Mouse (Mus musculus) intestine, embryonic 16.5 days (tissue): ENCODE data around the gene Rorb. TPM values are rescaled to one million over a fixed set of nuclear protein-coding genes. Genes with fewer than 3 reads are reported as not detected.
A peak's percentile ranks its signal among the peaks of the same experiment; 100 is the strongest.

Experiments
- ATAC-seq: fragments of 200-750 bp; cut with Nextera tagmentation; 2 replicates; pipeline ENCODE4 v1.8.0; 2017; ENCODE audit warnings: moderate TSS enrichment, moderate library complexity
- H3K27ac ChIP-seq: fragments of 300-500 bp; sonication (generic); 2 replicates; pipeline ENCODE4 v1.5.1; 2014; ENCODE audit warnings: mild to moderate bottlenecking, low read length
- H3K27me3 ChIP-seq: fragments of 300-500 bp; sonication (generic); replicated peaks from 2 replicates; pipeline ENCODE4 v1.6.1; 2014; ENCODE audit warnings: low read length, control low read depth, mixed read lengths; ENCODE audit not compliant: control insufficient read depth, insufficient read depth
- H3K36me3 ChIP-seq: fragments of 300-500 bp; sonication (generic); 2 replicates; pipeline ENCODE4 v1.6.1; 2014; ENCODE audit warnings: low read length, control low read depth; ENCODE audit not compliant: control insufficient read depth, insufficient read depth
- H3K4me1 ChIP-seq: fragments of 300-500 bp; sonication (generic); 2 replicates; pipeline ENCODE4 v1.6.1; 2014; ENCODE audit warnings: low read length, control low read depth, mixed read lengths; ENCODE audit not compliant: control insufficient read depth, insufficient read depth
- H3K4me2 ChIP-seq: fragments of 300-500 bp; sonication (generic); 2 replicates; pipeline ENCODE4 v1.6.1; 2014; ENCODE audit warnings: low read depth, low read length, control low read depth
- H3K4me3 ChIP-seq: fragments of 300-500 bp; sonication (generic); 2 replicates; pipeline ENCODE4 v1.5.1; 2014; ENCODE audit warnings: mild to moderate bottlenecking, low read length
- H3K9ac ChIP-seq: fragments of 300-500 bp; sonication (generic); 2 replicates; pipeline ENCODE4 v1.6.1; 2014; ENCODE audit warnings: low read depth, low read length
- H3K9me3 ChIP-seq: fragments of 300-500 bp; sonication (generic); 2 replicates; pipeline ENCODE4 v1.6.1; 2016; ENCODE audit warnings: low read length, control low read depth; ENCODE audit not compliant: control insufficient read depth
- WGBS: fragments of 180-500 bp; shearing (Covaris S2); extraction: QIAGEN DNeasy Blood & Tissue Kit; methylation state at CpG from one replicate; pipeline ENCODE4 v1.1.7; 2014; 5-methylcytosine and 5-hydroxymethylcytosine counted together
- polyA plus RNA-seq: library from polyadenylated mRNA; unstranded; fragments of >200 nt; fragmentation: Nextera tagmentation; extraction: Ambion mirVana; gene quantifications from 2 replicates; pipeline ENCODE4 v1.2.1, GENCODE M21; 2015

Rorb gene
- 0.42 and 0.43 TPM in 2 replicates for polyA plus RNA-seq

DNA sequence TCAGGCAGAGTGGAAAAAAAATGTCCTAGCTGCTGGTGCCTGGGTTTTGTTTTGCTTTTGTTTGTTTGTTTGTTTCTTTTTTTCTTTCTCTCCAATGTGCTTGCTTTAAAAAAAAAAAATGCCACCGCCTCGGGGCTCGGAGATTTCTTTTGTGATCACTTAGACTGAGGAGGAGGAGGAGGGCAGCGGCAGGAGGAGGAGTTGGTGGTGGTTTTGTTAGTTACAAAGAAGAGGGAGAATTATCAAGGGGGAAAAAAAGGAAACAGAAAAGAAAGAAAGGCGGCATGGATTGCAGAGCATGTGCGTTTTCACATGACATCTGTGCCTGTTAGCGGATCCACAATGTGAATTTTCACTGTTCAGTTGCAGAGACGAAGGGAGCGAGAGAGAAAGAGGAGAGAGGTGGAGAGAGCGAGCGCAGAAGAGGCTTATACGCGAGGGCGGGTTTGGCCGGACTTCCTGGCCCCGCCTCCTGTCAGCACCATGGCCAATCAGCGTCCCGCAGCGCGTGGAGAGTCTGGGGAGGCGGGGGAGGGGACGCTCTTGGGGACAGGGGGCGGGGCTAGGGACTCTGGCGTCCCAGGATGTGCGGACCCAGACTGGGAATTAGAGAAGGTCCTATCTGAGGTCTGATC, at the start of gene Rorb:
Gene Rorb (minus strand): TSS at position 404 of the 635 bp plus-strand sequence.
- Histone ChIP-seq H3K9me3 (no peaks in the 10 kb centered on the region), H3K9ac (peak within 1 kb of the TSS; percentile 58; the same call in 1 of the 2 replicates), H3K4me3 (peak within 1 kb of the TSS; percentile 55), H3K27ac (no peak within 1 kb of the TSS), H3K36me3 (no peaks in the 10 kb centered on the region), H3K4me2 (peak within 1 kb of the TSS; percentile 97), H3K27me3 (peaks cover 13% of the 10 kb centered on the region), H3K4me1 (peaks cover 9% of the 10 kb centered on the region)
- ATAC-seq, result peak; percentile 99
- 0% methylated on average over 24 of the region's 25 CpGs for WGBS

DNA sequence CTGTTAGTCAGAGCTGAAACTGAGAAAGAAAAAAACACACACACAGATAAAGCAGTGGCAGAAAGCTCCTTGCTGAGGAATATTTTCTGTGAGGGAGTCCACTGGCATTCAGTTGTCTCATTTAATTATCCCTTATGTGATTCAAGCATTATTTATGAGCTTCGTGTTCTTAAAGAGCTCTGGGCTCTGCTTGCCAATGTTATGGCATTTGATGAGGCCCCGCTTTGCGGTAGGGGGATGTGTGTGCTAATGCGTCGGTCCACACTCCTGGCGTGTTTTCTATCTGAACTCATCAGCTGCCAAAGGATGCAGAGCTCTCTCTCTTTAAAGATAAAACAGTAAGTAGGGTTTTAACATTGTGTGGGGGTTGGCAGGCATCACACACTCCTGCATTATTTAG, 37.9 kb upstream of the Rorb start:
- Histone ChIP-seq H3K27me3 (no peaks in the 10 kb centered on the region), H3K4me2 (no peak overlapping the region), H3K9me3 (no peaks in the 10 kb centered on the region), H3K27ac (no peak overlapping the region), H3K4me1 (no peaks in the 10 kb centered on the region), H3K36me3 (no peaks in the 10 kb centered on the region), H3K4me3 (no peak overlapping the region), H3K9ac (no peak overlapping the region)
- WGBS, result 65% methylated on average over 6 of the region's 6 CpGs
- no peak for ATAC-seq

DNA sequence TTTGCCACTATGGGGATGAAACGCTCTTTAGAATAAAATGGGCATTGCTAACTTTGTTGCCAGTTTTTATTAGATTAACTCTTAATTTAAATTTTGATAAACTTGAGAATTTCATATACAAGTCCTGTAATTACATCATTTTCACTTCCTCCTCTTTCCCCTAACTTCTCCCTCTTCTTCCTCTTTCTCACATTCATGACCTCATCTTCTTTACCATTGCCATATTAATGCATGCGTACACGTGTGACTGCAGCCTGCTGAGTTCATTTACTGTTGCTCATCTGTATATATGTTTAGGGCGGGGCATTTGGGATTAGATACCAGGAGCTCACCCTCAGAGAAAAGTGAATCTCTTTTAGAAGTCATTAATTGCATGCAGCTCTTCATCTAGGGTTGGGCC, 33.5 kb upstream of the Rorb start:
- ATAC-seq, result no peak
- WGBS, result 85% methylated on average over 4 of the region's 4 CpGs
- H3K27ac ChIP-seq, result no peak overlapping the region
- H3K4me2 ChIP-seq, result no peak overlapping the region
- H3K27me3 ChIP-seq, result no peaks in the 10 kb centered on the region
- H3K9me3 ChIP-seq, result no peaks in the 10 kb centered on the region
- no peaks in the 10 kb centered on the region for H3K36me3 ChIP-seq
- no peak overlapping the region for H3K9ac ChIP-seq
- no peak overlapping the region for H3K4me3 ChIP-seq
- no peaks in the 10 kb centered on the region for H3K4me1 ChIP-seq

DNA sequence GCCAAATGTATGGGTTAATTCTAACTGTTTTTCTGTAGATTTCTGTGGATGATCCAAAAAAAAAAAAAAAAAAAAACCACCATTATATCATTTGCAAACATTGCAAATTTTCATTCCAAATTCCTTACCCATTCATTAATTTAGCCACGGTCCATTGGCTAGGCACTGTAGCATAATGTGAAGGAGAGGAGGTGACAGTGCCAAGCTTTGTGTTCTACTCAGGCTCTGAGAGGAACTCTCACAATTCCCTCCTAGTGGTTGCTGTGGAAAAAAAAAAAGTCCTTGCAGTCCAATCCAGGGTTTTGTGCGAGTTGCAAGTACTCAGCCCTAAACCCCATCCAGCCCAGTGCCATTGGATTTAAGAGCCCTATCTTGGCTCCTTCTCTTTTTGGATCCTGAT, 25.9 kb upstream of the Rorb start:
- no peak overlapping the region for H3K9ac ChIP-seq
- WGBS, result 83% methylated on average over 2 of the region's 2 CpGs
- H3K27me3 ChIP-seq, result no peaks in the 10 kb centered on the region
- no peak overlapping the region for H3K27ac ChIP-seq
- no peaks in the 10 kb centered on the region for H3K4me1 ChIP-seq
- no peaks in the 10 kb centered on the region for H3K9me3 ChIP-seq
- no peak overlapping the region for H3K4me3 ChIP-seq
- ATAC-seq, result no peak
- no peaks in the 10 kb centered on the region for H3K36me3 ChIP-seq
- H3K4me2 ChIP-seq, result no peak overlapping the region

DNA sequence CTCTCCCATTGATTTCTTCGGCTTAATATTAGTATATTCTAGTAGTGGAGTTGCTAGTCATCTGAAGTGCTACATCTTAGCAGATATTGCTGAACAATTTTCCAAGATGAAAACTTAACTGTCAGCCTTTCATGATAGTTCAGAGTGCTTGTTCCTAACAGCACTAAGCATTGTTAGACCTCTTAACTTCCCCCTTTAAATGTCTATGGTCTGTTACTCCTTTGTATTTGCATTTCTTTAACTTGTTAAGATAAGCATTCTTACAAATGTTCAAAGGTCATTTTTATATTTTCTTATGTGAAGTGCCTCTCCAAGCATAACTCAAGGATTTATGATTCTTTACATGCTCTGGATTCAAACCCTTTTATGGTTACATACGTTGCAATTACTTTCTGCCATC, 24.8 kb upstream of the Rorb start:
- Histone ChIP-seq H3K27ac (no peak overlapping the region), H3K9me3 (no peaks in the 10 kb centered on the region), H3K27me3 (no peaks in the 10 kb centered on the region), H3K36me3 (no peaks in the 10 kb centered on the region), H3K4me3 (no peak overlapping the region), H3K9ac (no peak overlapping the region), H3K4me2 (no peak overlapping the region), H3K4me1 (no peaks in the 10 kb centered on the region)
- WGBS, result 64% methylated on average over 2 of the region's 2 CpGs
- ATAC-seq, result peak; percentile 92

DNA sequence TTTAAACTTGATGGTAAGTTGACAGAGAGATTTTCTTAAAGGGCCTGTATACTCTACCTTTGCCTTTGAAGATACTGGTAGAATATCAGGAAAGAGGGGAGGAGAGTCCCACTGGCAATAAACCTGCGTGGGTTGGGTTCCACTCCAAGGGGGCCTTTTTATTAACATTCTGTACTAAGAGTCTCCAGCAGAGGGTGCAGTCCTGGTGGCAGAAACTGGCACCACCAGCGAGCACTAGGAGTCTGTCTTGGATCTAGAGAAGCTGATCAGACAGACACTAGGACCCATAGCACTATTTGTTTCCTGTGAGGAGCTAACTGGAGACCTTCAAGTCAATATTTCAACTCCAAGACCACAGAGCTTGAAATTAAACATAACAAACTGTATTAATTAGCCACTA, 11.3 kb upstream of the Rorb start:
- Histone ChIP-seq H3K36me3 (no peaks in the 10 kb centered on the region), H3K4me3 (no peak overlapping the region), H3K4me1 (no peaks in the 10 kb centered on the region), H3K27ac (no peak overlapping the region), H3K4me2 (no peak overlapping the region), H3K27me3 (no peaks in the 10 kb centered on the region), H3K9ac (no peak overlapping the region), H3K9me3 (no peaks in the 10 kb centered on the region)
- ATAC-seq, result no peak
- WGBS, result 46% methylated on average over 2 of the region's 2 CpGs

DNA sequence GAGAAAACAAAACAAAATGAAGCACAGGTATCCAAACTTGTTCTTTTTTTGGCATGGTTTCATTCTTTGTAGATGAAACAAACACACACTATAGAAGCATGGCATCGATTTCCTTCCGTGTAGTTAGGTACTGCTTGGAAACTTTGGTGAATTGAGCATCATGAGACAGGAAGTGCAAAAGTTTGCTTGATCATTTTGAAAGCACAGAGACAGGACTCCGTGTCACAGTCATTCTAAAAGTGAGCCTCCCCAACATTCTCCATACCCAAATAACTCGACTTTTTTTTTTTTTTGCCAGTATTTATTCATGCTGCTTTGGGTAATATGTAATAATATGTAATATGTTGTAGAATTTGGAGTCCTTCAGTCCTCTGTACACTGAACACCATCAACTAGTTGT, 1.2 kb upstream of the Rorb start:
- Histone ChIP-seq H3K4me3 (no peak overlapping the region), H3K27me3 (peaks cover 13% of the 10 kb centered on the region), H3K27ac (no peak overlapping the region), H3K4me2 (no peak overlapping the region), H3K9ac (no peak overlapping the region), H3K36me3 (no peaks in the 10 kb centered on the region), H3K4me1 (peaks cover 9% of the 10 kb centered on the region), H3K9me3 (no peaks in the 10 kb centered on the region)
- ATAC-seq, result no peak
- 68% methylated on average over 4 of the region's 4 CpGs for WGBS

DNA sequence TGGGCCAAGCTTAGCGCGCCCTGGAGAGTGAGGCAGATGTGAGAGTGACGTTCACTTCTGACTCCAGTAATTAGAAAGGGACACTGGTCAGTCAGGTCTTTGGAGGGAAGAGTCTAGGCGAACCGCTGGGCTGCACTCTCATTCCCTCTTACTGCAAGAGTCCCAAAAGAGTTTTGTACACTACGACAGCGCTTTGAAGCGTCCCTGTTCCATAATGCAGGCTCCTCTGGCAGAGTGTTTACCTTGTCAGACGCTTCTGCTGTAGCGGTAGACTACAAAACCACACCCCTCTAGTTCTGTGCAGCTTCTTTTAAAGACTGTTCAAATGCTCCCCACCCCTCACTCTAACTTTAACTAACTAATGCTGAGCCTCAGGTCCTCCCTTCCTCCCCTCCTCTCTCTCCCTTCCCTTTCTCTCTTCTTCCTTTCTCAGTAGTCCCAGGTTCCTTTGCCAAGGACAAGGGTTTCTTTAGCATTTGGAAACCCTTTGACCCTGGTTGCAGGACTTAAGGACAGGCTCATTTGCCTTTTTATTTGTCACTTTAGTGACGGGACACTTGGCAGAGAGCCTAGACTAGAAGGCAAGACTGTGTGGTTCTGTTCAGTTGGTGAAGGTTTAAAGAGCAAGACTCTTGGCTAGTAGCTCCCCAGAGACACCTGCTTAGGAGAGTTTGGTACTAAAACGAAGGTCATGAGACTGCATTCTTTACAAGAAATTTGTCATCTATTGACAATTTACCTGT, 603 bp upstream of the Rorb start:
- Histone ChIP-seq H3K4me3 (peak overlapping the region; percentile 55), H3K9me3 (no peaks in the 10 kb centered on the region), H3K27ac (no peak overlapping the region), H3K9ac (0 out of 2 replicates have a peak overlapping the region, but pooled peaks have one; percentile 45), H3K4me1 (peaks cover 9% of the 10 kb centered on the region), H3K4me2 (peak overlapping the region; percentile 97), H3K36me3 (no peaks in the 10 kb centered on the region), H3K27me3 (peaks cover 13% of the 10 kb centered on the region)
- WGBS, result 3% methylated on average over 12 of the region's 12 CpGs
- no peak for ATAC-seq

DNA sequence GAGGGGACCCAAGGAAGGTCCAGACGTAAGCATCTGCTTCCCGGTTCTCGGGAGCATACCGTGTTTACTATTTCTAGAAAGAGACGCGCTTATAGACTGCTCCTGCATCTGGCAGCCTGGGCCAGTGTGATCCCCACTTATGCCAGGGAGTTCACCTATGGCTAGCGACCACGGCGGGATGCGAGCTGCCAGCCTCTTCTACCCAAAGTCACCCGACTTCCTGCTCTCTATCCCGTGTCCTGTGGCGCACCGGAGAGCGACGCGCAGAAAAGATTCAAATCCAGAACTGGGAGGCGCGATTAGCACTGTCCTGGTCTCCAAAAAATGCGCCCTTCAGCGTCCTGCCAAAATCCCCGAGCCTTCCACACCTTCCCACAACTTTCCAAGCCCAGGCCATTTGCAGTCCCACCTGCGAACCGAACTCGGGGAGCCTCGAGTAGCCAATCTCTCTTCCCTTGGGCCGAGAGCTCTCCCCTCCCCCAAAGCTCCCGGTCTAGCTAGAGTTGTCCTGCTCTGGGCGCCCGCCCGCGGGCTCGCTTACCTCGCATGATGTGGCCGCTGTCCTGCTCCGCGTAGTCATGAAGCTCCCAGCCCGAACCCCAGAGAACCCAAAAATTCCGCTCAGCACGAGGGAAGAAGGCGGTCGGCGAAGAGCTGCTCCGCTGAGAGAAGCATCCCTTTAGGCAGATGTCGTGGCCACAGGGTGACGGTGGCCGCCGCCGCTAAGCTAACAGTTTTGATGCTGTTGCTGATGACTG, 806 bp downstream of the Rorb start:
- Histone ChIP-seq H3K9ac (peak overlapping the region; percentile 58; the same call in 1 of the 2 replicates), H3K9me3 (no peaks in the 10 kb centered on the region), H3K27ac (no peak overlapping the region), H3K27me3 (peaks cover 13% of the 10 kb centered on the region), H3K4me2 (peak overlapping the region; percentile 97), H3K4me3 (peak overlapping the region; percentile 55), H3K4me1 (peaks cover 9% of the 10 kb centered on the region), H3K36me3 (no peaks in the 10 kb centered on the region)
- 1% methylated on average over 49 of the region's 49 CpGs for WGBS
- peak; percentile 47 for ATAC-seq
